Comparison of ENCODE assay signal across 20 mouse cellular contexts in the genomic region with DNA sequence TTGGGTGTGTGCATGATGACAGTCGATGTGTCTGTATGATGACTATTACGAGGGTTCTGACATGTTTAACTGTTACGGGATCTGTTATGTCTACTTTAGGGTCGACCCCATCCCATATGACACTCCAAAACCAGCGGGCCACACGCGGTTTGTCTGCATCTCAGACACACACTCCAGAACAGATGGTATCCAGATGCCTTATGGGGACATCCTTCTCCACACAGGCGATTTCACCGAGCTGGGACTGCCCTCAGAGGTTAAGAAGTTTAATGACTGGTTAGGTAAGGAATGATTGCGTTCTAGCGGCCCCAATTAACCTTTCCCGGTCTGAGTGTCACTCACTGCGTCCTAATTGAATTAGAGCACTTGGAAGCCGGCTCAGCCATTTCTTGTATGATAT. TPM values are rescaled to one million over a fixed set of nuclear protein-coding genes. Genes with fewer than 3 reads are reported as not detected.
DNase-seq lines count a peak whose midpoint lies in the region; ATAC-seq and TF ChIP-seq lines count a peak whose summit lies in the region.
"Had no signal": no experiment of that assay in that cellular context is flagged by ENCODE, and none has a peak within 500 bp of the region (broad histone marks: within the 10 kb centered on the region; RNA-seq: fewer than 3 reads in every experiment).

No protein-coding gene starts in this region.

- 59% methylated on average over 14 of the region's 14 CpGs for WGBS in hindbrain, embryonic 11.5 days
- WGBS in hindbrain, postnatal 0 days, result 57% methylated on average over 14 of the region's 14 CpGs
- WGBS in hindbrain, embryonic 12.5 days, result 54% methylated on average over 14 of the region's 14 CpGs
- 67% methylated on average over 14 of the region's 14 CpGs for WGBS in neural tube, embryonic 12.5 days

- H3K27ac ChIP-seq in hindbrain, embryonic 11.5 days (ENCODE audit: low read depth, low read length), result no peak overlapping the region
- H3K27ac ChIP-seq in hindbrain, postnatal 0 days, result no peak overlapping the region
- no peak overlapping the region for H3K27ac ChIP-seq in hindbrain, embryonic 12.5 days
- H3K27ac ChIP-seq in neural tube, embryonic 12.5 days, result no peak overlapping the region
- H3K27ac ChIP-seq: gastrocnemius, adult 2 months; heart, embryonic 10.5 days; layer of hippocampus, adult 2 months had no signal

- no peaks in the 10 kb centered on the region for H3K27me3 ChIP-seq in hindbrain, embryonic 11.5 days (ENCODE audit: control insufficient read depth, insufficient read depth, low read length)
- H3K27me3 ChIP-seq in hindbrain, postnatal 0 days (ENCODE audit: insufficient read depth, low read length), result no peaks in the 10 kb centered on the region
- H3K27me3 ChIP-seq in hindbrain, embryonic 12.5 days, result no peaks in the 10 kb centered on the region; the same call in 1 of the 2 replicates
- H3K27me3 ChIP-seq in neural tube, embryonic 12.5 days (replicated peaks), result no peaks in the 10 kb centered on the region
- H3K27me3 ChIP-seq: megakaryocyte, embryonic 14.5 days had no signal

- TF ChIP-seq CTCF in hindbrain, postnatal 0 days (IDR thresholded peaks at IDR 0.05; ENCODE audit: low read depth), result no peak

- peak; percentile 58; the same call in 1 of the 2 replicates for ATAC-seq in hindbrain, embryonic 11.5 days (ENCODE audit: low FRiP score)
- no peak for ATAC-seq in hindbrain, postnatal 0 days
- ATAC-seq in hindbrain, embryonic 12.5 days (ENCODE audit: low FRiP score), result peak; percentile 61; the same call in 1 of the 2 replicates
- ATAC-seq in neural tube, embryonic 12.5 days (ENCODE audit: low FRiP score, low read depth), result 0 out of 2 replicates have a peak, but pooled peaks have one; percentile 22
- no peak for ATAC-seq in megakaryocyte progenitor cell, adult 5-6 weeks (replicated peaks; ENCODE audit: poor library complexity)

- peak; percentile 26 for DNase-seq in hindbrain, embryonic 11.5 days (ENCODE audit: low spot score)
- no peak for DNase-seq in hindbrain, postnatal 0 days (ENCODE audit: low spot score)
- DNase-seq in embryo, embryonic 10.5 days (ENCODE audit: low spot score), result peak; percentile 74
- DNase-seq in layer of hippocampus, adult 8-10 months (ENCODE audit: low spot score in 2 of 2), result no peak
- DNase-seq: adrenal gland, postnatal 25 days; cerebellum, postnatal 14 days; gastrocnemius, adult 2 months; kidney, adult 2 months; liver; lung, adult 2 months; right cerebral cortex, postnatal 25 days; thymus, adult 18-20 months had no signal

- H3K4me1 ChIP-seq in hindbrain, embryonic 11.5 days (replicated peaks; ENCODE audit: control insufficient read depth, insufficient read depth, low read length), result no peaks in the 10 kb centered on the region
- H3K4me1 ChIP-seq in hindbrain, postnatal 0 days (ENCODE audit: insufficient read depth, low read length), result no peaks in the 10 kb centered on the region
- peaks cover 9% of the 10 kb centered on the region; the same call in 1 of the 2 replicates for H3K4me1 ChIP-seq in hindbrain, embryonic 12.5 days
- H3K4me1 ChIP-seq in neural tube, embryonic 12.5 days, result peaks cover 8% of the 10 kb centered on the region
- H3K4me1 ChIP-seq: megakaryocyte, embryonic 14.5 days had no signal

- no peak overlapping the region for H3K4me2 ChIP-seq in hindbrain, embryonic 11.5 days (replicated peaks; ENCODE audit: low read depth, low read length)
- H3K4me2 ChIP-seq in hindbrain, postnatal 0 days (ENCODE audit: low read depth, low read length), result no peak overlapping the region
- no peak overlapping the region for H3K4me2 ChIP-seq in hindbrain, embryonic 12.5 days (replicated peaks)
- no peak overlapping the region for H3K4me2 ChIP-seq in neural tube, embryonic 12.5 days (replicated peaks)

- H3K9ac ChIP-seq in hindbrain, embryonic 11.5 days (ENCODE audit: low read depth, low read length), result no peak overlapping the region
- no peak overlapping the region for H3K9ac ChIP-seq in hindbrain, postnatal 0 days (replicated peaks; ENCODE audit: low read length)
- H3K9ac ChIP-seq in hindbrain, embryonic 12.5 days, result no peak overlapping the region
- H3K9ac ChIP-seq in neural tube, embryonic 12.5 days, result no peak overlapping the region

- no peaks in the 10 kb centered on the region for H3K9me3 ChIP-seq in hindbrain, embryonic 11.5 days (ENCODE audit: control insufficient read depth, low read length)
- no peaks in the 10 kb centered on the region for H3K9me3 ChIP-seq in hindbrain, postnatal 0 days (ENCODE audit: low read length)
- no peaks in the 10 kb centered on the region for H3K9me3 ChIP-seq in hindbrain, embryonic 12.5 days (replicated peaks)
- H3K9me3 ChIP-seq in neural tube, embryonic 12.5 days, result no peaks in the 10 kb centered on the region
- H3K9me3 ChIP-seq: heart, embryonic 10.5 days had no signal

- no peak overlapping the region for H3K4me3 ChIP-seq in hindbrain, embryonic 11.5 days (ENCODE audit: low read depth, low read length)
- no peak overlapping the region for H3K4me3 ChIP-seq in hindbrain, postnatal 0 days (ENCODE audit: low read length)
- no peak overlapping the region for H3K4me3 ChIP-seq in hindbrain, embryonic 12.5 days
- H3K4me3 ChIP-seq in neural tube, embryonic 12.5 days, result no peak overlapping the region
- H3K4me3 ChIP-seq: gastrocnemius, adult 2 months; heart, embryonic 10.5 days; layer of hippocampus, adult 2 months; megakaryocyte, embryonic 14.5 days had no signal

- no peaks in the 10 kb centered on the region for H3K36me3 ChIP-seq in hindbrain, embryonic 11.5 days (ENCODE audit: control insufficient read depth, insufficient read depth, low read length)
- H3K36me3 ChIP-seq in hindbrain, postnatal 0 days (ENCODE audit: insufficient read depth, low read length), result no peaks in the 10 kb centered on the region
- no peaks in the 10 kb centered on the region for H3K36me3 ChIP-seq in hindbrain, embryonic 12.5 days
- 0 out of 2 replicates have a peak, but pooled peaks cover 3% of the 10 kb centered on the region for H3K36me3 ChIP-seq in neural tube, embryonic 12.5 days
- H3K36me3 ChIP-seq: G1E had no signal

RNA-seq across cellular contexts. Expression of gene Mpped2, which starts 51.5 kb away (rescaled TPM):
- 44.4 and 50.6 TPM in 2 replicates for polyA plus RNA-seq in hindbrain, embryonic 11.5 days (2014; fragmentation: Nextera tagmentation; extraction: Ambion mirVana)
- total RNA-seq in hindbrain, postnatal 0 days (2014; rRNA removed), result 39.1 and 50.7 TPM in 2 replicates
- polyA plus RNA-seq in hindbrain, postnatal 0 days (2015; fragmentation: Nextera tagmentation; extraction: Ambion mirVana), result 74.1 and 80.0 TPM in 2 replicates
- 84.2 and 98.3 TPM in 2 replicates for polyA plus RNA-seq in hindbrain, embryonic 12.5 days (2016; fragmentation: Nextera tagmentation; extraction: Ambion mirVana)
- polyA plus RNA-seq in neural tube, embryonic 12.5 days (2016; fragmentation: Nextera tagmentation; extraction: Ambion mirVana), result 144 and 147 TPM in 2 replicates
- 10 to 100 TPM; 31.3 to 42.6 (median 36.7) TPM for total RNA-seq in layer of hippocampus, adult 8-10 months (2022)
- 0.25 and 1.3 TPM in 2 replicates for total RNA-seq in megakaryocyte progenitor cell, adult 5-6 weeks (2015)
- total RNA-seq in megakaryocyte progenitor cell, adult 5-6 weeks (2017), result 0.30 TPM in 1 of 2 replicates, not detected in the other
- total RNA-seq: neutrophil, adult 5-6 weeks had no signal
- polyA plus RNA-seq: G1E had no signal

Comparison
In these comparisons a context has a peak if more than half of its experiments do, and no peak if none do; other contexts are left out.
1. ATAC-seq: peak in hindbrain, embryonic 11.5 days (single experiment), hindbrain, embryonic 12.5 days (single experiment) and neural tube, embryonic 12.5 days (single experiment); none in hindbrain, postnatal 0 days (single experiment) and megakaryocyte progenitor cell, adult 5-6 weeks (single experiment).
2. DNase-seq: peak in hindbrain, embryonic 11.5 days (single experiment) and embryo, embryonic 10.5 days (single experiment); none in hindbrain, postnatal 0 days (single experiment) and layer of hippocampus, adult 8-10 months (0 of 2).